Mouse (Mus musculus) kidney, postnatal 4 days (tissue): ENCODE results near the gene Sema5a.

Experiments used
- DNase-seq, 2 experiments: peaks; one replicate each; pipeline ENCODE4 v3.0.0; 2021; ENCODE audit warnings: mixed read lengths in 2 of 2

The Sema5a gene

DNA sequence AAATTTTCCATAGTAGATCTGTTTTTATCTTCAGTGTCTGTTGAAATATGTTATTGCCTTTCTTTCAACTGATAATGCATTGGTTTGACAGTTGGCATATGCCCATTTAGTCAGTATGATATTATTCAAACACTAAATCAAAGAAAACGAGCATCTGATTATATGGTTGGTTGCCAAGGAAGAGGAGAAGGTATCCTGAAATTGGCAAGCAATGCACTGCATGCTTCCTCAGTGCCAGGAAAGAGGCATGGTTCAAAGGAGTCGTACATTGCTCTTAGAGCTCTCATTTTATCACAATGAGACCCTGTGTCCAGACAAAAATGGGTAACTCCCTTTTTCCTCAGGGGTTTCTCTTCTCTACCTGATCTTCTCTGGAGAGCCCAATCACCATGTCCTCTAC is 214.4 kb downstream of the Sema5a start:
- no peak for DNase-seq

DNA sequence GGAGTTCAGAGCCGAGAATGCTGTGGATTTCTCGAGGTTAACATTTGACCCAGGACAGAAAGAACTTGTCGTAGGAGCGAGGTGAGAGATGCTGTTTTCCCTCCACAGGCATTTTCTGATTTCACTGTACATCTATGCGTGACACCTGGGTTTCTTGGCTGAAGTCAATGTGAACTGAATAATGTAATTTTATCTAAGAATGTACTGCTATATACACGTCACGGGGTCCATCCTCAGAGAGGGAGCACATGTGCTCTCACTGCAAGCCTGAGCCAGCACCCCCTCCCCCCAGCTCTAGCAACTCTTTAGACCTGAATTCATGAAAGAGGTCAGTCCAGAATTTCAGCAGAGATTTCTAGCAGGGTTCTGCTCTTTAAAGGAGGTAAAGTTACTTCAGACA is 215.6 kb downstream of the Sema5a start:
- DNase-seq = no peak

DNA sequence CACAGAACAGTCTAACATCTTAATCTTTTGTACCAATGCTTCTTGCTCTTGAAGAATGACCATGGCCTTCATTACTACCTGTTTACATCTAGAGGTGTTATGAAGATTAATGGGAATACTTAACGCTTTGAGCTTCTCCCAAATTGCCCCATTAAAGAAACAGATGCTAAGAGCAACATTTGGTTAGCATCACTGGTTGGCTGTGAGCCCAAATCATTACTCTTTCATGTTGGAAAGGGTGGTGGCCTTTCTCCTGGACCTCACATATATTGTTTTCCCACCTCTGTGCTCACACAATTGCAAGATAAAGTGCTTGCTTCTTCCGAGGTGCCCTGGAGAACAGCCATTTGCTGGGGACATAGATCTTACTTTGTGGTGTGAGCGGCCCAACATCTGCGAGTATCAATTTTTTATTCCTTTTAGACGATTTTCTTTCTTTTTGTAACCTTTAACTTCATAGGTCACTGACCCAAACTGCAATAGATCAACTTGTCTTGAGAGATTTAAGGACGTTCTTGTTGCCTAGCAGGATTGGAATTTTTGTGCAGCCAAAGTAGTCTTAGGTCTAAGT is 227.0 kb downstream of the Sema5a start:
- DNase-seq = peak; percentile 10 to 22

DNA sequence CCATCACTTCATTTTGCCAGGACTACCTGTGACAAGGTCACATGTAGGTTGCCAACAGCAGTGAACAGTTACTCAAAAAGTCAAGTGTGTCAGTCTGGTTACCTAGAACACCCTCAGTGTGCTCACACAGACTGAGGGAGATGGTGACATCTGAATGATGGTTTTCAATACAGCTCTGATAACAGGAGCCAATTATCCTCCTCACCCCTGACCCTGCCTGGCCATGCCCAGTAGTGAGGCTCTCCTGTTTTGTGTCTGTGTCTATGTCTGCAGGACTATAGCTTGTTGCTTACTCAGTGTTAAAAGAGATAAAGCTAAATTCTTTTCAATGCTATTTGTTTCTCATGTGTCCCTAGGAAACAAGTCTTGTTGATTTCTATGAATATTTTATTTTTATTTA is 236.1 kb downstream of the Sema5a start:
- DNase-seq = no peak

DNA sequence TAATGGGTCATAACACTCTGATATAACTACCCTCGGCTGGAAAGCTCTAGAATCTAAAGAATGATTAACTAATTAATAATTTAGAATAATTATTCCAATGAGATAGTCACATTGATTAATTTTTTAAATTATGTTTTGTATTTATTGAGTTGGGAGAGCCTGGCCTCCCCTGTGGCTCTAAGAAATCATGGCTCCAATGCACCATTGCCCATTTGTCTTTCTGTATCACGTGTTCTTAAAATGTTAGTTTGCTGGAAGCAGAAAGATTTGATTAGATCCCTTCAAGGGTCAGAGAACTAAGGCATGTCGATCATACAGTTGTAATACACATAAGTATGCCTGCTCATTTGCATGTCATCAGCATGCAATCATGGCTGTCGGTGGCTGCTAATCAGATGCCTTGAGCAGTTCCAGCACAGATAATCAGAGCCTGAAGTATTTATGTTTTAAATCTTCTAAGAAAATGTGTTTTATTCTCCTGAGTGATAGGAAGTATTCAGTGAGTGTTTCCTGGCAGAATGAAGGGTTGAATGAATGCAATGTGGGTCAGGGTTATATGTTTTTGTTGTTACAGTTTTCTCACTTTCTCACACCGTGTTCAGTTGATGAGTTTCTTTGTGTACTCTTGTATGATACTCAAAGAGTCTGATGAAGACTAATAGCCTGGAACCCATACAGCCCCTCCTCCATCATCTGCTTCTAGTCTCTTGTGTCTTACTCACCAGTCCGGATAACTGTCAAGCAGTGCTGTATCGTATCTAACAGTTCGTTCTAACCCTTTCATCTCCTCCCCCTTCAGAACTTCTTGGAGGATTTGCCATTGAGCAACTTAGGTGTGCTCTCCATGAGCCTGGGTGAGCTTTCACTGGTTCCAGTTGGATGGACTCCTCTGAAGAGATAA is 240.7 kb downstream of the Sema5a start:
- no peak for DNase-seq

DNA sequence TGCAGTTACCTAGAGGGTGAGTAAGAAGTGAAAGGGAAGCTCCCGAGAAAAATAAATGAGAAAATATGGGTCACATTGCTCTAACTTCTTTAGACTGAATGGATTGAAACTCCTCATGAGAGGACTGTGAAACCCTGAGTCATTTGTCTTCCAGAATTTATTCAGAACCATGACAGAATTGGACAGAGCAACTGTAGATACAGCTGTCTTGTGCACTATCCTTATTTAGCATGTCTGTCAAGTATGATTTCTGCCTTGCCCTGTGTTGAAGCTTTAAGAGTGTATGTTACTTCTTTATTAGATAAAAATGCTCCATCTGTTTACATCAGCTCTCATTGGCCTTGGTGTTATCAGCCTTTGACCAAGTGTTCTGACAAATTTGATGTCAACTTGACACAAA is 243.4 kb downstream of the Sema5a start:
- no peak for DNase-seq

DNA sequence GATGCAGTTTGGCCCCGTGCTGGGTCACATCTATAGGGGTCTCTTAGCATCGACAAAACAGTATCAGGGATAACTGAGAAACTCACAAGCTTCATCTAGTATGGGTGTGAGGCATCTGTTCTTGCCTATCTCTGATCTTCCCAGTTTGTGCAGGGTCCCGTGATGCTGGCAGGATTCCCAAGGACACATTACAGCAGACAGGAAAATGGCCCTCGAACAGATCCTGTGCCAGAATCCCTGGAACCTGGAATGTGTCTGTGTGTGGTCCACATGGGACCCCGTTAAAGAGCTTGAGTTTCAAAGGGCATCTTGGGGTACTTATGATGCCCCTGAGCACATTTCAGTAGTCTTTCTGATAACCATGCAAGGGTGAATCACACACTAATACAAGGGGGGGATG is 249.6 kb downstream of the Sema5a start:
- peak in 1 of 2 experiments; percentile 6 for DNase-seq

DNA sequence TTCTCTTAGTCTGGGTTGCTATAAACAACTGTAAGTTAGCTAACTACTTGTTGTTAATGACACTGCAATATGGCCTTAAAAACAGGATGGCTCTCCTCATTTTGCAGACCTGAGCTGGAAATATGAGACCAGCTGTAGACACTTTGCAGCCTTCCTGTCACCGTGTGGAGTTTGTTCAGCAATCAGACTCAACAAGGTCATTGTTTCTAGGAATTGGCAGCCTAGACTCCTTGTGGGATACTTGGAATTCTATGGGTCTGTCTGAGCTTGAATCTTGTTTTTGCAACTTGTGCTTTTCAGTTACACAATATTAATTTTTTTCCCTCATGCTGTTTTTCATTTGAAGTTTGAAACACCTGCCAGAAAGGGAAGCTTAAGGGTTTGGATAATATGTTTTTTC is 250.3 kb downstream of the Sema5a start:
- no peak for DNase-seq

DNA sequence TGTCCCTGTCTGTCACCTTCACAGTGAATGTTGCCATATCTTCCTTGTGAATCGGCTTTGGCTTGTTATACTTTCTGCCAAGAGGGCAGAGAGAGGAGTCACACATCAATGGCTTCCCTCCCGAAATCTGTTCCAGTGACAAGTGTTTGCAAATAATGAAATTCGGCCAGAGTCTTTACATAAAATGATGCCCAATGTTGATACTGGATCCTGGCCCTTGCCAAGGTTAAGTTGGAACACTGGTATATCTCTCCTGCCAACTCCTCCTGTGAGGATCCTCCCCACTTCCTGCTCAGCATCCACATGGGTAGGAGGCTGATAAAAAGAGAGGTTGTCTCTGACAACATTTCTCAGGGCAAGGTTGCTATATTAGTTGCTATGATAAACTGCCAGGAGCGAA is 252.3 kb downstream of the Sema5a start:
- DNase-seq = no peak

DNA sequence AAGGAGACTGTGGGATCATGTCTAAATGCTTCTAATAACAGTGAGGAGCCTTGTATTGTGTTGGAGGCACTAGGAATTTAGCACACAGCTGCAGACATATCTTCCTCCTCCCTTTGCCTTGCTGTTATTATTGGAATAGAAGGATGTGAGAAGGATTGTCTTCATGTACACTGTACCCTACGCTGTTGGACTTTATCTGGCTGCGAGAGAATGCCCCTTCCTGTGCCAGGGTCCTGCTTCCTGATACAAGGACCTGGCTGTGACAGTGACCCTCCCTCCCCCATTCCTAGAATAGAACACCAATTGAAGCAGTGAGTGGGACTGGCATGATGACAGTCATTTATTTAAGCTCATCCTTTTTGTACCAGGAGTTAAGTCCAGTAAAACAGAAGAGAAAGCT is 261.3 kb downstream of the Sema5a start:
- no peak for DNase-seq

DNA sequence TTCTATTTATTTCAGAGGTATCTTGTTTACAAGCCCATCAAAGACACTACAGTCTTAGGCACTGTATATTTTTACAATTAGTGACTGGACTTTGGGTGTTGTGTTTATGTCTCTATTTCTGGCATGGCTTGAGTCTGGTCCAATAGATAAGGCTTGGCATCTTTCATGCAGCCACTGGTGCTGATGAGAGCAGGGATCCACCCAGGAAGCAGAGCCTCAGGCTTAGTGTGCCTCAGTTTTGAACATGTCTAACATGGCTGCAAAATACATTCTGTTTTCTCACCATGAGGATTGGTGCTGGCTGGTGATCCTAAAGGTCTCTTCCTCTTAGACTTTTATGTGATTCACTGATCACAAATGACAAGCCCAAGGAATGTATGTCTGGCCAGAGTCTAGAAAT is 263.7 kb downstream of the Sema5a start:
- DNase-seq = no peak

DNA sequence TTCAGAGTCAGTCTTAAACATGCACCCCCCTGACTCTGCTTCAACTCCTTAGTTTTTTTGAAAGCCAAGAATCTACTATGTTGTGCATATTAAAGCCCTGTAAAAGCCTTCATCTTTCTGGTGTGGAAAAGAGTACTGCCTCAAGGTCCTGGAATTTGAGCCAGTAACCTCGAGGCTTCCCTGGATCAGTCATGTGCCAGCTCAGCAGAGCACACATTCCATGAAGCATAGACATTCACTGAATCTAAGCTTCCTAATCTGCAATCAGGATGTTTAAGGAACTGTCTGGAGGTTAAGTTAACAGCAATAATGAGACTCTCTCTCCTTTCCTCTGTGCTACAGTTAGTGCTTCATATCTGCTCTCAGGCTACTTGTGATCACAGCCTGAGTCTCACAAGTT is 270.3 kb downstream of the Sema5a start:
- no peak for DNase-seq

DNA sequence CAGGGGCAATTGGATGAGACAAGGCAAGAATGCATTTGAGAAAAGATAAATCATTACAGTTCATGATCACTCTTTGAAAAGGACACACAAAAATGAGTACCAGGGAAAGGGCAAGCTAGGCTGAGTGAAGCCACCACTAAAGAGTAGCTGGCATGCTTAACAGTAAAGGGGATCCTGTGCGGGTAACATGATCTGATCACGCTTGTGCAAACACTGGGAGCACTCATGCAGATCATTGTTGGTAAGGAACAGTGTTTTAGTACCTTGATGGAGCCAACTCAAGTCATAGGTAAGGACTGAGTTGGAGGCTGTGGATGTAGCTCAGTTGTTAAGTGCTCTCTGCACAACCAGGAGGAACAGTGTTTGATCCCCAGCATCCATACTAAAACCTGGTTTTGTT is 273.3 kb downstream of the Sema5a start:
- DNase-seq = no peak

DNA sequence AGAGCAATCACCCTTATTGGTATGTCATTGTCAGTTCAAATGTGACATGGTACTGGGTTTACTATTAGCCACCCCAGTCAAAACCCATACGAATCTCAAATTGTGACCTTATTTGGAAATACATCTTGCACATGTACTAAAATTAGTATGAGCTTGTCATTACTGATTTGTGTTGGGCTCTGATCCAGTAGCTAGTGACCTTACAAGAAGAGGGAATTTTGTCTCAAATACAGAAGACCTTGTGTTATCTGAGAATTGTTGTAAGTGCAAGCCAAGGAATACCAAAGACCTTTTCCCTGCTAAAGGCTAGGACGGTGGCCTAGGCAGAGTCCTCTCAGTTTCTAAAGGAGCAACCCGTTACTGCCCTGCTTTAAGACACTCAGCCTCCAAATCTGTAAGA is 287.9 kb downstream of the Sema5a start:
- DNase-seq = no peak

DNA sequence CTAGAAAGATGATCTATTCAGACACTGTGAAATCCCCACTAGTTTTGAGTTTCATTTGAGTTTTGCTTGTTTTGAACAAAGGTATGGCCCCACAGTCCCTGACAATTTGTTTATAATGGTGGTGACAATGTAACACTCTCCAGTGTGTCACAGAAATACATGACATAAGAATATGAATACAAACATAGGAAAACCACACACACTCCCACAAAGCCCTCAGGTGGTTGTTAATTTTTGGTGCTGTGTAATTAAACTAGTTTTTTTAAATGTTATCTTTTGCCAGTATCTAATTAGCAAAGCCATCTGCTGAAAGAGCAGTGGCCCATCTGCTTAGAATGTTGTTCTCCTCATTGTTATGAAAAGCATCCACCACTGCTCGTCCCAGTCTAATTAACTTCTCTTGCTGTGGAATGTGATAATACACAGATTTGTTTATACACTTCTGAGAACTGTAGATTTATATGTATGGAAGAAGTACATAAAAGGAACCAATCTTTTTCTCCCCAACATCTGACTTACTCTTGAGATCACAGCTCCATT is 289.0 kb downstream of the Sema5a start:
- no peak for DNase-seq

DNA sequence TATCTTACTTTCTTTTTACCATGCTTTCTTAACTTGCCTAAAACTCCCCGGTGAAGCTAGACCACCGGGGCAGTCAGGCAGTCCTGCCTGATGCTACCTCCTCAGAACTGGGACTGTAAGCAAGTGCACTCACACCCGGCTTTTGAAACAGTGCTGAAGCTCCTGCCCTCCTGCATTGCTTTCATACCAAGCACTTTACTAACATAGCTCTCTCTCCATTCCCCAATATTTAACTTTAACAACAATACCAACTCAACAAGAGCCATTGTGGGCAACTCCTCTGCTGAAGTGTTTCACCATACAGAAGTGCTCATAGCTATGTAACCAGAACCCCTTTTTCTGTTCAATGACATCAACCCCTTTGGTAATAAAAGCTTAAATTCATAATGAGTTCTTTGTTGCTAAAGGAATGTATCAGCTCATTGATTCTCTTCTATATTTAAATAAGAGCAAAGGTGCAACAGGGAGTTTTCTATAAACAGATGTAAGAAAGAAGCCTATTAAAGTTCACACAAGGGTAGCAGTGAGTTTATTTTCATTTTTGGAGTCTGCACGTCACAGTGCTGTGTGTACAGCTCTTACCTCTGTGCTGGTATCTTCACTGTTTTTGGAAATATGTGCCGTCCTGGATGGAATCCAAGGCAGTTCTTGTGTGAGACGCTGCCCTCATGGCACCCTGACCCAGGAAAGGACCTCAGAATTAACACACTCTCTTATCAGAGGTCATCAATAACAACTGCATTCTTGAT is 292.3 kb downstream of the Sema5a start:
- no peak for DNase-seq

DNA sequence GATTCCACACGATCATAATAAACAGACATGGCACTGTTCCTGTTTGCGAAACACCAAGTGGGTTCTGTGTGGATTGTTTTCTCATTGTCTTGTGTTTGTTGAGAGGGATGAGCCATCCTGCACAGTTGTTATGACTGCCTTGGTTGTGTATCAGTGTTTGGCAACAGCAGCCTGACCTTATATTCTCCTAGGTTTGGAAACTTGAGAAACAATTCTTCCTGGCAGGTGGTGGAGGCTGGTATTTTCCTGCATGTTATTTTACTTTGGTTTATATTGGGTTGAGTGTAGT is 292.8 kb downstream of the Sema5a start:
- no peak for DNase-seq

DNA sequence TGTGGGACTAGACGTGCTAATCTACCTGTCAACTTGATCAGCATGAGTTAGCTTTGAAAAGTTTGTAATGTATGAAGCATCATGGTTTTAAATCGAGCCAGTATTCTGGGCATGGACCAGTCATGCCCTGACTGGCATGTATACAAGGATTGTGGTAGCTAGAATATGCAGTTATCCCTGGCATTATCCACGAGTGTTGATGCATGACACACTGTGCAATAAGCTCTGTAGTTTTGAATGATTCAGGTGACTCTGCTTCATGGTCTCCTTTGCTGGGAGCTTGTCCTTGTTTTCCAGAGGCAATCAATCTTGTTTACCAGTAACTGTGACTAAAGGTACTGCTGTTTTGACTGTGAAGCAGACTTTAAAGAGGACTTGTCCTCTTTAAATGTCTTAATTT is 293.5 kb downstream of the Sema5a start:
- no peak for DNase-seq

DNA sequence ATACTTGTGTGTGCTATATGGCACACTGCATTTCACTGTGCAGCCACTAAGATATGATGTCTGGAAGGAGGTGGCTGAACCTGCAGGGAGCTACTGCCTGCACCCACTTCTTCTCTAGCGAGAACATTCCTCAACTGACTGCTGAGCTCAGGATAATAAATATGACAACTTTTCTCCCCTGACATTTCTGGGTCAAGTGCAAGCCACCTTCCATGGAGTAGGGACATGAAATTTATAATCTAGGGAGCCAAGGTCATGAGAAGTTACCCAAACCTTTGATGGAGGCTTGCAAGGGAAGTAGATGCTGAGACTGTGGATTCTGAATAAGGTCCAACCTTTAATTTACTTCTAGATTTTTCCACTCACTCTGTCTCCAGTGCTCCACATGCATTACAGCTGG is 298.1 kb downstream of the Sema5a start:
- DNase-seq = no peak

DNA sequence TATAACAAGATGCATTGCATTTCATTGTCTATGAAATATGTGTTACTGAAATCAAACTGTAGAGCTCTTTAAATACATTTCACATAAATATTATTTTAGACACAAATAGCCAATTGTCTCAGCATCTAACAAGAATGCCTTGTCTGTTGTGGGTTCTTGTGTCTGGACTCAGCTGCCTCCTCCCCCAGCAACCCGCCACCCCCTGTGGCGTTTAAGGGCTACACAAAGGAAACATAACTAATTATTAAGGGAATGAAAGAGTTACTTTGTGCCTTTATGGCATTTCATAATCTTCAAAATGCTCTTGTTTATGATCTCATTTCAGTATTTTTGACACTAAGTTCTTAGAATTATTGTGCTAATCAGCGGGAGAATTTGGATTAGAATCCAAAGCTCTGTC is 298.6 kb downstream of the Sema5a start:
- DNase-seq = no peak

DNA sequence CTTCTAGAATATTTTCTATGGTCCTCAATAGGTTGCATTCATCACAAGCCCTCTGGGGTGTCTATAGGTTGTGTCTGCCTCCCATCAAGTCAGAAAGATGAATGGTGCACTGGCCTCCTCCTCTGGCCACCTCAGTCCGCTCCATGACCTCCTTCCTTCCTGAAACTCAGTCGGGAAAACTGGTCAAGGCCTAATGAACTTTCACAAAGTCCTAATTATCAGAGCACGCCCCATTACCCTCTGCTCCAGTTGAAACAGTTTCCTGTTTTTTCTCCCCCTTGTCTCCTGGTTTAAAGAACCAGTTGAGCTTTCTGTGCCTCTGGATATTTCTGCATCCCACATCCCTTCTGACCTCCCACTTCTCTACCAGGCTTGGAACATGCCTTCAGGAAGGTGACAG is 300.8 kb downstream of the Sema5a start:
- DNase-seq = no peak

DNA sequence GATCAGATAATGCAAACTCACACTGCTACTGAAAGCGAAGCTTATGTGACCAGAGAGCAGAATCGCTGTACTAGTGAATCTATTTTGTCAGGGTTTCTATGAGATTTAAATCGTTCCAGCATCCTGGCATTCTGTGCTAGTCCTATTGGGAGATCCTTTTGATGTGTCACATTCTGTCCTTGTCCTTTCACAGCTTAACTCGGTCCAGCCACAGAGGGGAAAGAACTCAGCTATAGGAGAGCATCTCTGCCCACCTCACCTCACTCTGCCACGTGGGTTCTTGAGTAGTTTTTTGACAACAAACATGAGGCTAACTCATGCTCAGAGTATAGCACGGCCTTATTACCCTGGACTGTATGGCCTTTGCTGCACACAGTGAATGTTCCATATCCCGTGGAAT is 302.1 kb downstream of the Sema5a start:
- DNase-seq = no peak

DNA sequence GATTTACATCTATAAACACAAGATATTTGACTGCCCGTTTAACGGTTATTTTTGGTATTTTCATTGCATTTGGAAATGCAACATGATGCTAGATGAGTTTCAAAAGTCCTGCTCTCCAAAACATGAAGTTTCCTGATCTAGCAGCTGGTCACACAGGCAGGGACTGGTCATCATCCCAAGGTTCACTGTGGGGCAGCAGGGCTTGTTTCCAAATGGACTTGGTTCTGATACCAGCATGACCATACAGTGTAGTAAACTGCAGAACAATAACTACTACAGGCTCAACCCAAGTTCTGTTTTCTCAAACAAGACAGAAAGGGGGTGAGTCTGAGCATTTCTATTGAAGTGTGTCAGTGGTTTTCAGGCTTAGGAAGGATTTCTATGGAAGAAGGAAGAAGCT is 314.3 kb downstream of the Sema5a start:
- no peak for DNase-seq

DNA sequence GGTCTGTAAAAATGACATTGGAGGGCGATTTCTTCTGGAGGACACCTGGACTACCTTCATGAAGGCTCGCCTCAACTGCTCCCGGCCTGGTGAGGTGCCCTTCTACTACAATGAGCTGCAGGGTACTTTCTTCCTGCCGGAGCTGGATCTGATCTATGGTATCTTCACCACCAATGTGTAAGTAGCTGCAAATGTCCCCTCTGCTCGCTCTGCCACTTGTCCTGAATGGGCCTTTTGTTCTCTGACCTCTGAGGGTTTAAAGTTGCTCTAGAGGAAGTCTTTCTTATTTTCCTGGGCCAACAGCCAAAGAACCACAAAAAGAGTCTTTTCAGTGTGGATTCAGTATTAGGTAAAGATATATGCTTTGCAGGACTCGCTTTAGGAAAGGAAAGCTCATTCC is 318.0 kb downstream of the Sema5a start:
- DNase-seq = no peak
